Mouse (Mus musculus) spleen, postnatal 36 days (tissue): ENCODE data around the gene Prkcg.
"Not testable (repeated sequence)": the region's sequence is repeated elsewhere in the genome, so short reads cannot be mapped to it uniquely, and the experiment has no call there.

Source experiments
- DNase-seq, 2 experiments: peaks; one replicate each; pipeline ENCODE4 v3.0.0; 2022; ENCODE audit warnings: low spot score in 2 of 2, mixed read lengths in 1 of 2

The Prkcg gene

GRCm38 (mm10) chr7:3290257-3291033 lies 1.5 kb downstream of the Prkcg start:
- DNase-seq: peak; percentile 97 to 98

- peak in 1 of 2 experiments; percentile 25 for DNase-seq
These were observed 2.2 kb downstream of the Prkcg start for GRCm38 (mm10) chr7:3291197-3291596.

DNA sequence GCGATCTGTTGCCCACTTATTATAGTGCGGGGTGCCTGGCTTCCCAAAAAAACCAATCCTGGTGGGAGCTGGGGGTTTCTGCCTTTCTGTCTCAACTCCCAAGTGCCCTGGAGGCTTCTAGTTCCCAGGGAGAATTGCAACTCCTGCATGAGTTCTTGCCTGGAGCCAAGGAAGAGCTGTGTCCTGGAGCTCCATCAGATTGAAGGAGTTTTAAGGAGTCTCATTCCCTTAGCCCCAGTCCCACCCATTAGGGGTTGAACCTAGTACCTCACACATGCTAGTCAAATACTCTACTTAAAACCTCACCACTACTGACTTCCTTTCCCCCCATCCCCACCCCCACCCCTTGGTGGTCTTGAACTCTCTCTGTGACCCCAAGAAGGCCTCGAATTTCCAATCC lies 2.8 kb downstream of the Prkcg start:
- DNase-seq: no peak

- DNase-seq: not testable (repeated sequence)
These were observed 3.3 kb downstream of the Prkcg start for GRCm38 (mm10) chr7:3292271-3292670.

- peak; percentile 77 to 79 for DNase-seq
These were observed 3.8 kb downstream of the Prkcg start for GRCm38 (mm10) chr7:3292791-3293190.

GRCm38 (mm10) chr7:3294794-3295193 lies 5.8 kb downstream of the Prkcg start:
- DNase-seq: no peak

DNA sequence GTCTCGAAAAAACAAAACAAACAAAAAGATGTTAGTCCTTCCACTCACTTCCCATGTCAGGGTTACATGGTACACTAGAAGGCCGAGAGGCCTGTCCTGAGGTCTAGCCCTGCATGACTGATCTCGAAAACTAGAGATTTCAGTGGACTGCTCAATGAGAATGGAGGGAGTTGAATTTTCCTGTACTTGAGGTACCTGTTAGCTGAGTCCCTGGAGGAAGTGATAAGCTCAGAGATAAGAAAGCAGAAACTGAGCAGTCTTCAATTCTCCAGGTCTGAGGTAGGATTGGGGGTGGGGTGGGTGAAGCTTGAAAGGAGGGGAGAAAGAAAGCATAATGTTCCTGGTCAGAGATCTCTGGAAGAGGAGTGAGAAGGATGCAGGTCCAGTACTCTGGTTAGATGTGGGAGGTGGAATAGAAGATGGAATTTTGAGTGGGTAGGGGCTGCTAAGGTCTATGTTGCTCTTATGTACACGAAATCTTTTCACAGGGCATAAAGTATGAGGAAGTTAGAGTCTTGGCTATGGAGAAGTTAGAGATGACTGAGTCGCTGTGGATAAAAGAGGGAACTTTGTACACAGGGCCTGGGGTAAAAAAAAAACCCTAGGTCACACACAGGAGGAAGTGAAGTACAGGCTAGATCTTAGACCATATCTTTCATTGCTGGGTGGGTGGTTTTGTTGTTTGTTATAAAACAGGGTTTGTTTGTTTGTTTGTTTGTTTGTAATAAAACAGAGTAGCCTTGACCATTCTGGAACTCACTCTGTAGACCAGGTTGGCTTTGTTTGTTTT lies 6.5 kb downstream of the Prkcg start:
- no peak for DNase-seq

GRCm38 (mm10) chr7:3296711-3297110 lies 7.7 kb downstream of the Prkcg start:
- DNase-seq: no peak

GRCm38 (mm10) chr7:3299941-3300617 lies 11.1 kb downstream of the Prkcg start:
- DNase-seq: no peak

- DNase-seq: no peak
These were observed 12.1 kb downstream of the Prkcg start for GRCm38 (mm10) chr7:3300891-3301627.

GRCm38 (mm10) chr7:3301628-3302555 lies 12.9 kb downstream of the Prkcg start:
- DNase-seq: no peak

- no peak for DNase-seq
These were observed 13.7 kb downstream of the Prkcg start for GRCm38 (mm10) chr7:3302556-3303275.

DNA sequence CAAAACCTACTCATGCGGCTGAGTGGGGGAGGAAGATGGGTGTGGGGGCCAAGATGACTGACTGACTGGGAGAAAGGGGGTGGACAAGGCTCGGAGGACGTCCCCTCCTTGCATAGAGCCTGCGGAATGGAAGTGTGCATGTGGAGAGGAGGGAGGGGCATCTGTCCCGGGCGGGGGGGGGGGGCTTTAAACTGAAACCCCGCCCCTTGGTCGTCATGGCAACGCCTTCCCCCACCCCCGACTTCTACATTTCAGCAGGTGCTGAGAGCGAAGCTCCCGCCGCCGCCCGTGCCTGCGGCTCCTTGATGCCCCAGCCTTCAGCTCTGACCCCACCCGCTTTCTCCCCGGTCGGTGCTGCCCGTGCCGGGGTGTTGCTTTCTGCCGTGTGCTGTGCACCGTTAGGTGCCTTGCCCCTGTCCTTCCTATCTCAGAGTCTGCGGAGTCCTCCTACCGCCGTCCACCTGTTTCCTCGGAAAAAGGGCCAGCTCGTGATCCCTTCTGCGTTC lies 14.3 kb downstream of the Prkcg start:
- DNase-seq: peak; percentile 62 to 71

DNA sequence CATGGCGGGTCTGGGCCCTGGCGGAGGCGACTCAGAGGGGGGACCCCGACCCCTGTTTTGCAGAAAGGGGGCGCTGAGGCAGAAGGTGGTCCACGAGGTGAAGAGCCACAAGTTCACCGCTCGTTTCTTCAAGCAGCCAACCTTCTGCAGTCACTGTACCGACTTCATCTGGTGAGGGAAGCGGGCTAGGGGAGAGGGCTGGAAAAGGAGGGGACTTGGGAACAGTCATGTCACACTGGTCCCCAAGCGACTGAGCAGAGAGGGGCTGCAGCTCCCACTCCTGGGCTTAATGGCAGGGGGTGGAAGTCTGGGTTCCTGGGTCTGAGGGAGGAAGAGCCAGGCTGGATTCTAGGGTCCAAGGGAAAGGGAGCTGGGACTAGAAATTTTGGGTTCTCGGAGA lies 14.8 kb downstream of the Prkcg start:
- DNase-seq: no peak

- peak; percentile 81 to 83 for DNase-seq
These were observed 15.3 kb downstream of the Prkcg start for GRCm38 (mm10) chr7:3304298-3304697.

GRCm38 (mm10) chr7:3306400-3306799 lies 17.4 kb downstream of the Prkcg start:
- no peak for DNase-seq

GRCm38 (mm10) chr7:3308646-3309045 lies 19.7 kb downstream of the Prkcg start:
- DNase-seq: no peak

GRCm38 (mm10) chr7:3310233-3310632 lies 21.3 kb downstream of the Prkcg start:
- DNase-seq: no peak

GRCm38 (mm10) chr7:3313571-3313970 lies 24.6 kb downstream of the Prkcg start:
- DNase-seq: no peak

- DNase-seq: no peak
These were observed 25.1 kb downstream of the Prkcg start for GRCm38 (mm10) chr7:3314121-3314520.
